Mouse (Mus musculus): ENCODE measurements at regions not wholly inside any gene's neighbourhood (a gene's known extent, or its start where the extent isn't known, plus 50 kb on each side); places are given as distances from the start of the nearest gene placed in this dataset.

GRCm38 (mm10) chr10:17427316-17427715 is 295.7 kb upstream of the Cited2 start:
- TF ChIP-seq EP300 (IDR thresholded peaks at IDR 0.05; ENCODE audit: low read depth) (no peak), CTCF (IDR thresholded peaks at IDR 0.05; ENCODE audit: low read depth) (no peak)

Data from liver, embryonic 14.5 days (tissue).